Mouse (Mus musculus) Patski (cell line): ENCODE results near the gene C530008M17Rik. TPM values are rescaled to one million over a fixed set of nuclear protein-coding genes. Genes with fewer than 3 reads are reported as not detected.

Experiments used
- ATAC-seq: fragments of 100-300 bp; one replicate; pipeline ENCODE4 v1.8.0; 2021
- CTCF ChIA-PET: fragments of 350-600 bp; sonication (Branson Sonifier 250); formaldehyde crosslinking; loops from one replicate; lab custom pipeline; 2022; ENCODE audit warnings: inconsistent platforms; lab: Charles Lee
- POLR2A ChIA-PET: fragments of 350-600 bp; sonication (Branson Sonifier 250); formaldehyde crosslinking; loops from one replicate; lab custom pipeline; 2022; ENCODE audit warnings: antibody characterized with exemption, inconsistent platforms; lab: Charles Lee
- DNase-seq: peaks from one replicate; pipeline ENCODE4 v3.0.0-alpha.2; 2011; ENCODE audit warnings: low read depth, low spot score
- H3K27me3 ChIP-seq: fragments of 371-371 bp; one replicate; pipeline ENCODE4 v1.5.1; 2021
- CTCF ChIP-seq: fragments of 100-300 bp; IDR thresholded peaks from one replicate; pipeline ENCODE4 v1.5.1; 2021
- in situ Hi-C: fragments of 300-500 bp; cut with MboI; formaldehyde crosslinking; loops from 3 replicates; pipeline ENCODE4 v1.11.1; 2018; ENCODE audit warnings: low pct_unique_long_range_greater_than_20kb, mixed read lengths
- polyA plus RNA-seq: library from polyadenylated mRNA; unstranded; gene quantifications from one replicate; pipeline ENCODE4 v1.2.3, GENCODE M21; 2021

Gene C530008M17Rik
- polyA plus RNA-seq, 1 experiment from 2014 or later = 1.7 TPM

GRCm38 (mm10) chr5:76772831-76773230 lies 116.5 kb downstream of the C530008M17Rik start:
- TF ChIP-seq CTCF = no peak
- POLR2A ChIA-PET = no interaction called here
- no peaks in the 10 kb centered on the region for H3K27me3 ChIP-seq
- in situ Hi-C loops = no loop called here
- DNase-seq = no peak
- no peak for ATAC-seq
- CTCF ChIA-PET = no interaction called here

GRCm38 (mm10) chr5:76773492-76774158 lies 117.3 kb downstream of the C530008M17Rik start:
- in situ Hi-C loops = no loop called here
- no peak for TF ChIP-seq CTCF
- POLR2A ChIA-PET = no interaction called here
- ATAC-seq = no peak
- DNase-seq = no peak
- H3K27me3 ChIP-seq = no peaks in the 10 kb centered on the region
- CTCF ChIA-PET = no interaction called here

- no peaks in the 10 kb centered on the region for H3K27me3 ChIP-seq
- no peak for TF ChIP-seq CTCF
- CTCF ChIA-PET = no interaction called here
- in situ Hi-C loops = no loop called here
- POLR2A ChIA-PET = no interaction called here
- ATAC-seq (no peak), DNase-seq (no peak)
Measured at GRCm38 (mm10) chr5:76779094-76779615, 122.8 kb downstream of the C530008M17Rik start.

- no peak for ATAC-seq
- DNase-seq = no peak
- CTCF ChIA-PET = interaction anchor here (0.9 kb wide), 1 partner anchor 9 kb away, joined by 3 read pairs; no protein-coding TSS in a partner anchor
- in situ Hi-C loops = no loop called here
- no peak for TF ChIP-seq CTCF
- POLR2A ChIA-PET = no interaction called here
- H3K27me3 ChIP-seq = no peaks in the 10 kb centered on the region
Measured at GRCm38 (mm10) chr5:76781943-76782342, 125.6 kb downstream of the C530008M17Rik start.

- ChIA-PET CTCF (interaction anchor here (0.9 kb wide), 1 partner anchor 8 kb away, joined by 3 read pairs; no protein-coding TSS in a partner anchor), POLR2A (no interaction called here)
- H3K27me3 ChIP-seq = no peaks in the 10 kb centered on the region
- DNase-seq = no peak
- ATAC-seq = no peak
- no peak for TF ChIP-seq CTCF
- in situ Hi-C loops = no loop called here
Measured at GRCm38 (mm10) chr5:76782414-76783103, 126.2 kb downstream of the C530008M17Rik start.

GRCm38 (mm10) chr5:76783104-76783441 lies 126.8 kb downstream of the C530008M17Rik start:
- no peak for TF ChIP-seq CTCF
- POLR2A ChIA-PET = no interaction called here
- DNase-seq = no peak
- ATAC-seq = no peak
- in situ Hi-C loops = no loop called here
- CTCF ChIA-PET = interaction anchor here (1.1 kb wide), 1 partner anchor 13 kb away, joined by 3 read pairs; no protein-coding TSS in a partner anchor
- H3K27me3 ChIP-seq = no peaks in the 10 kb centered on the region

- in situ Hi-C loops = no loop called here
- no peak for ATAC-seq
- ChIA-PET CTCF (interaction anchor here (1.1 kb wide), 1 partner anchor 14 kb away, joined by 3 read pairs; no protein-coding TSS in a partner anchor), POLR2A (no interaction called here)
- H3K27me3 ChIP-seq = no peaks in the 10 kb centered on the region
- no peak for TF ChIP-seq CTCF
- no peak for DNase-seq
Measured at GRCm38 (mm10) chr5:76784151-76784723, 127.9 kb downstream of the C530008M17Rik start.

- no peak for ATAC-seq
- no peak for DNase-seq
- POLR2A ChIA-PET = no interaction called here
- CTCF ChIA-PET = no interaction called here
- no peaks in the 10 kb centered on the region for H3K27me3 ChIP-seq
- in situ Hi-C loops = no loop called here
- TF ChIP-seq CTCF = no peak
Measured at GRCm38 (mm10) chr5:76785013-76785412, 128.7 kb downstream of the C530008M17Rik start.

- TF ChIP-seq CTCF = no peak
- ChIA-PET POLR2A (no interaction called here), CTCF (interaction anchor here (1.1 kb wide), 1 partner anchor 53 kb away, joined by 3 read pairs; no protein-coding TSS in a partner anchor)
- in situ Hi-C loops = no loop called here
- no peak for DNase-seq
- no peak for ATAC-seq
- H3K27me3 ChIP-seq = no peaks in the 10 kb centered on the region
Measured at GRCm38 (mm10) chr5:76789881-76790280, 133.6 kb downstream of the C530008M17Rik start.

- ATAC-seq (no peak), DNase-seq (no peak)
- H3K27me3 ChIP-seq = no peaks in the 10 kb centered on the region
- in situ Hi-C loops = no loop called here
- POLR2A ChIA-PET = no interaction called here
- CTCF ChIA-PET = interaction anchor here (0.7 to 1.1 kb wide), 2 partner anchors 9 to 21 kb away, joined by 3 read pairs; no protein-coding TSS in a partner anchor
- no peak for TF ChIP-seq CTCF
Measured at GRCm38 (mm10) chr5:76791280-76791679, 135.0 kb downstream of the C530008M17Rik start.
